Mouse (Mus musculus) limb, embryonic 14.5 days (tissue): ENCODE data around the gene Sncb. TPM values are rescaled to one million over a fixed set of nuclear protein-coding genes. Genes with fewer than 3 reads are reported as not detected.

Source experiments
- ATAC-seq: fragments of 200-750 bp; cut with Nextera tagmentation; 2 replicates; pipeline ENCODE4 v1.8.0; 2017; ENCODE audit warnings: low read depth, moderate number of reproducible peaks, moderate TSS enrichment; ENCODE audit not compliant: low FRiP score
- DNase-seq: peaks from one replicate; pipeline ENCODE4 v3.0.0-alpha.2; 2015; ENCODE audit warnings: low spot score
- H3K27ac ChIP-seq: fragments of 300-500 bp; sonication (generic); replicated peaks from 2 replicates; pipeline ENCODE4 v1.5.1; 2014; ENCODE audit warnings: low read depth, mild to moderate bottlenecking, low read length, moderate library complexity, mixed read lengths
- H3K27me3 ChIP-seq: fragments of 300-500 bp; sonication (generic); 2 replicates; pipeline ENCODE4 v1.6.1; 2014; ENCODE audit warnings: low read length, mixed read lengths; ENCODE audit not compliant: control insufficient read depth, insufficient read depth
- H3K36me3 ChIP-seq: fragments of 300-500 bp; sonication (generic); 2 replicates; pipeline ENCODE4 v1.6.1; 2014; ENCODE audit warnings: mild to moderate bottlenecking, low read length, moderate library complexity, mixed read lengths; ENCODE audit not compliant: control insufficient read depth, insufficient read depth
- H3K4me1 ChIP-seq: fragments of 300-500 bp; sonication (generic); 2 replicates; pipeline ENCODE4 v1.6.1; 2014; ENCODE audit warnings: antibody characterized with exemption, low read length, mixed read lengths; ENCODE audit not compliant: control insufficient read depth, insufficient read depth
- H3K4me2 ChIP-seq: fragments of 300-500 bp; sonication (generic); replicated peaks from 2 replicates; pipeline ENCODE4 v1.6.1; 2014; ENCODE audit warnings: low read depth, mild to moderate bottlenecking, low read length, moderate library complexity; ENCODE audit not compliant: severe bottlenecking
- H3K4me3 ChIP-seq: fragments of 300-500 bp; sonication (generic); replicated peaks from 2 replicates; pipeline ENCODE4 v1.5.1; 2014; ENCODE audit warnings: low read length
- H3K9ac ChIP-seq: fragments of 300-500 bp; sonication (generic); 2 replicates; pipeline ENCODE4 v1.6.1; 2014; ENCODE audit warnings: mild to moderate bottlenecking, low read depth, low read length, moderate library complexity; ENCODE audit not compliant: severe bottlenecking
- H3K9me3 ChIP-seq: fragments of 300-500 bp; sonication (generic); 2 replicates; pipeline ENCODE4 v1.6.1; 2016; ENCODE audit warnings: low read length; ENCODE audit not compliant: control insufficient read depth
- POLR2A ChIP-seq: fragments of 200-500 bp; IDR thresholded peaks from 2 replicates; pipeline ENCODE4 v1.8.0; 2012; ENCODE audit warnings: inconsistent platforms, mild to moderate bottlenecking, moderate library complexity, borderline replicate concordance; ENCODE audit not compliant: insufficient read depth, insufficient read length; ENCODE audit errors: extremely low read depth
- WGBS: fragments of 180-500 bp; shearing (Covaris S2); extraction: QIAGEN DNeasy Blood & Tissue Kit; methylation state at CpG from one replicate; pipeline ENCODE4 v1.1.7; 2014; 5-methylcytosine and 5-hydroxymethylcytosine counted together
- polyA plus RNA-seq, 2 experiments: library from polyadenylated mRNA; depleted of rRNA in 1 of 2; stranded (reverse) in 1 of 2; unstranded in 1 of 2; fragments of >200 nt; fragmentation: Nextera tagmentation in 1 of 2; extraction: Ambion mirVana in 1 of 2; gene quantifications; 2 replicates each; pipeline versions ENCODE4 v1.2.1 to v1.2.3; 2012 to 2014

Gene Sncb
- polyA plus RNA-seq, 2 experiments, result 0.30 to 0.40 TPM

DNA sequence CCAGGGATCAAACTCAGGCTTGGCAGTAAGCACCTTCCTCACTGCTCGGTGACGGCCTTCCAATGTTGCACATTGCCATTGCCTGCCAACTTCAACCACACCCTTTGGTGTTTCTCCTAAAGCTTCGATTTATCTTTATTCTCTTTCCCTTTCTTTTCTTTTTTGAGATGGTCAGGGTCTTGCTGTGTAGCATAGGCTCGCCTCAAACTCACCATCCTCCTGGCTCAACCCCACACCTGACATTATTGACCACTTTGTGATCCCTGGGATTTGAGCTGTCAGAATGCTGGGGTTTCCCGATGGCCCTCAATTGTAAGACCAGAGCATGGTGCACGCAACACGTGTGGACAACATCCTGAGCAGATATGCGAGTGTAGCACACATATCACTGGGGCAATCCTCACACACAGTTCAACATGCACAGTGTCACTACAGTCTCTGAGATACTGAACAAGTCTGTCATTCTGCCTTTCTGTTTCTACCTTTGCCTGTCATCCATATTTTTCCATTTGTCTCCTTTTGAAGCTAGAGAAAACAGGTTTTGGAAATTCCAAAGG lies 10.2 kb downstream of the Sncb start:
- Histone ChIP-seq H3K4me2 (no peak overlapping the region), H3K9ac (no peak overlapping the region), H3K27ac (no peak overlapping the region), H3K4me1 (peaks cover 6% of the 10 kb centered on the region), H3K9me3 (no peaks in the 10 kb centered on the region), H3K4me3 (no peak overlapping the region), H3K27me3 (peaks cover 12% of the 10 kb centered on the region), H3K36me3 (no peaks in the 10 kb centered on the region)
- no peak for DNase-seq
- no peak for TF ChIP-seq POLR2A
- ATAC-seq, result no peak
- 83% methylated on average over 8 of the region's 8 CpGs for WGBS

- DNase-seq (no peak), ATAC-seq (no peak)
- H3K9ac ChIP-seq, result no peak overlapping the region
- H3K4me1 ChIP-seq, result peaks cover 6% of the 10 kb centered on the region
- TF ChIP-seq POLR2A, result no peak
- H3K4me3 ChIP-seq, result no peak overlapping the region
- WGBS, result 20% methylated on average over 9 of the region's 9 CpGs
- H3K4me2 ChIP-seq, result no peak overlapping the region
- H3K27ac ChIP-seq, result no peak overlapping the region
- no peaks in the 10 kb centered on the region for H3K36me3 ChIP-seq
- H3K27me3 ChIP-seq, result peaks cover 16% of the 10 kb centered on the region
- H3K9me3 ChIP-seq, result no peaks in the 10 kb centered on the region
These were observed 11.1 kb downstream of the Sncb start for GRCm38 (mm10) chr13:54755201-54755830.

- ATAC-seq, result no peak
- no peak overlapping the region for H3K4me2 ChIP-seq
- no peak overlapping the region for H3K27ac ChIP-seq
- H3K36me3 ChIP-seq, result no peaks in the 10 kb centered on the region
- 36% methylated on average over 12 of the region's 12 CpGs for WGBS
- TF ChIP-seq POLR2A, result no peak
- peaks cover 20% of the 10 kb centered on the region for H3K27me3 ChIP-seq
- no peak overlapping the region for H3K4me3 ChIP-seq
- H3K4me1 ChIP-seq, result peaks cover 10% of the 10 kb centered on the region
- no peaks in the 10 kb centered on the region for H3K9me3 ChIP-seq
- no peak for DNase-seq
- H3K9ac ChIP-seq, result no peak overlapping the region
These were observed 12.0 kb downstream of the Sncb start for GRCm38 (mm10) chr13:54754169-54755080.

GRCm38 (mm10) chr13:54753733-54754132 lies 12.7 kb downstream of the Sncb start:
- H3K4me3 ChIP-seq, result no peak overlapping the region
- H3K27me3 ChIP-seq, result peaks cover 20% of the 10 kb centered on the region
- no peaks in the 10 kb centered on the region for H3K36me3 ChIP-seq
- H3K4me2 ChIP-seq, result no peak overlapping the region
- WGBS, result 71% methylated on average over 6 of the region's 6 CpGs
- ATAC-seq (no peak), DNase-seq (no peak)
- TF ChIP-seq POLR2A, result no peak
- H3K27ac ChIP-seq, result no peak overlapping the region
- peaks cover 10% of the 10 kb centered on the region for H3K4me1 ChIP-seq
- no peak overlapping the region for H3K9ac ChIP-seq
- no peaks in the 10 kb centered on the region for H3K9me3 ChIP-seq

DNA sequence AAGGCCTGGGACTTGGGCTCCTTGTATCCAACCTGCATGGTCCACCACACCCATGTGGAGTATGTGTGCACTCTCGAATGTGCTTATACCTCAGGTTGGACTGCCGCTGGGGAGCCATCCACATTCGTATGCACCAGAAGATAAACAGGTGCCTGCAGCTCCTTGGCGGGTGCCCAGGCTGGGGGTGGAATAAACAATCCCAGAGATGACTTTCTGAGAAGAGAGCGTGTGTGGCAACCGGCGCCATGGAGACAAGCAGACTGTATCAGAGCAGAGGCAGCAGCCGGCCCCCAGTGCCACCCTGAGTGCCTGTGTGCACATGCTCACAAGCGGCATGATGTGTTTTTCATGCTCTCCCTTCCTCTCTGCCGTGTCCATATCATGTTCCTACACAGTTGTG lies 13.7 kb downstream of the Sncb start:
- no peak for ATAC-seq
- 70% methylated on average over 10 of the region's 10 CpGs for WGBS
- peaks cover 26% of the 10 kb centered on the region for H3K27me3 ChIP-seq
- H3K36me3 ChIP-seq, result no peaks in the 10 kb centered on the region
- H3K4me2 ChIP-seq, result no peak overlapping the region
- DNase-seq, result no peak
- no peaks in the 10 kb centered on the region for H3K9me3 ChIP-seq
- H3K27ac ChIP-seq, result no peak overlapping the region
- peaks cover 6% of the 10 kb centered on the region for H3K4me1 ChIP-seq
- H3K4me3 ChIP-seq, result no peak overlapping the region
- TF ChIP-seq POLR2A, result no peak
- H3K9ac ChIP-seq, result no peak overlapping the region
